Mouse (Mus musculus) R1 (cell line): ENCODE measurements around the gene Slco4c1.
A peak's percentile ranks its signal among the peaks of the same experiment; 100 is the strongest.

Experiments
- DNase-seq: peaks from one replicate; pipeline ENCODE4 v3.0.0-alpha.2; 2018; ENCODE audit warnings: low read depth, low spot score

Gene Slco4c1

DNA sequence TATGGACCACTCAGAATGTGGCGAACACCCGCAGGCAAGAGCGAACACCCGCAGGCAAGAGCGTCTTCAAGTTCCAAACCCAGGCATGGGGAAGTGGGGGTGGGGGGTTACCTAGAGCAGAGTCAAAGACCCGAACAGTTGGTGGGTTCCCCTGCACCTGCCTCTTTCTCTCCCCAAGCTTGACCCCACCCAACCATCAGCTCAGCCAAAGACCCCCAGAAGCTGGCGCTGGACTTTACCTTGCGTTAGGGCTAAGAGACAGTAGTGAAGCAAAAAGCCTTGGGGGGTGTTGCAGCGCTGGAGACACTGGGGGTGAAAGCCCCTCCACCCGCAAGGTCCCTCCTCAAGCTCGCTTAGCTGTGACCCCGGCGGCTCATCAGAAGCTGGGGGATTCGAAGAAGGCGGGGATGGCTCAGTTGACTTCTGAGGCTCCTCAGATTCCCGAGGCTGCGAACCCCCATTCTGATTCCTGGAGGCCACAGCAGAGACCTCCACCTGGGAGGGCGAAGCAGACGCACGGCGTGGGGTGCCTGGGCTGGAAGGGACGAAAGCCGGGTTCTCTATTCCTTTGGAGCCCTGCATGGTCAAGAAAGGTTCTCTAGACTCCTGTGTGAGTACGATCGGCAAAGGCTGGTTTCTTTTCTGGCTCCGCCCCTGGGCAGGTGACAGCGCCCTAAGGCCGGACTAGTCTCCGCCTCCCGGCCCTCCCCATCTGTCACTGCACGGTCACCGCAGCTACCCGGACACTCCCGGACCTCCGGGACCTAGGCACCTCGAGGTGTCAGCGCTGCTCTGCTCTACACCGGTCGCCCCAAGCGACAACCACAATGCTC, at the start of gene Slco4c1:
Slco4c1 (minus strand) TSS at position 644 of the 833 bp plus-strand sequence.
- peak; percentile 86 for DNase-seq

DNA sequence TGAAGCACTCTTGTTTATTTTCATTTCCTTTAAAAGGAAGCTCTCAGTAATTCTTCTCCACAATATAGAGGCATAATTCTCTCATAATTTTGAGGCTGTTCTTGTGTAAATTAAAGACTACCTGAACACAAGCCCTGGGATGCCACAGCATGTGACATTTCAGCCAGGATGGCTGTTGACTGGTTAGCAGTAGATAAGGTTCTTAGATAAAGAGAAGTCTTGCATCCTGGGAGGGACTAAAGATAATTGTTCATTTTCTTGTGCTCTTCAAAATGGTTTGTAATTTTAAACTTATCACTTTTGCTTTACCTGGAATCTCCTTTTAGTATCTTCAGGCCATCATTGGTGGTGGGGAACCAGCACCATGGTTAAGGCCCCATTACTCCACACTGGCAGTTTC, 45.4 kb upstream of the Slco4c1 start:
- no peak for DNase-seq

GRCm38 (mm10) chr1:96883788-96884187, 11.8 kb upstream of the Slco4c1 start:
- DNase-seq: no peak

DNA sequence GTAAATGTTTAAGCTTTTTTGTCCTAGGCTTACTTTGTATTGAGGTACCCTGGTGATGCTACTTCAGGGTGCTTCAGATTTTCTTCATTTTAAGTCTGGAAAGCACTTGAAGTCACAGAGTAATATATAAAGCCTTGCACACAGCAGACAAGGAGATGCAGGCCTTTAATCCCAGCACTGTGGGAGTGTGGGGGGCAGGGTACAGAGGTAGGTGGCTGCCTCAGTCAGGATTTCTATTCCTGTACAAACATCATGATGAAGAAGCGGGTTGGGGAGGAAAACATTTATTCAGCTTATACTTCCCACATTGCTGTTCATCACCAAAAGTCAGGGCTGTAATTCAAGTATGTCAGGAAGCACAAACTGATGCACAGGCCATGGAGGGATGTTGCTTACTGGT, 6.6 kb upstream of the Slco4c1 start:
- DNase-seq: no peak

DNA sequence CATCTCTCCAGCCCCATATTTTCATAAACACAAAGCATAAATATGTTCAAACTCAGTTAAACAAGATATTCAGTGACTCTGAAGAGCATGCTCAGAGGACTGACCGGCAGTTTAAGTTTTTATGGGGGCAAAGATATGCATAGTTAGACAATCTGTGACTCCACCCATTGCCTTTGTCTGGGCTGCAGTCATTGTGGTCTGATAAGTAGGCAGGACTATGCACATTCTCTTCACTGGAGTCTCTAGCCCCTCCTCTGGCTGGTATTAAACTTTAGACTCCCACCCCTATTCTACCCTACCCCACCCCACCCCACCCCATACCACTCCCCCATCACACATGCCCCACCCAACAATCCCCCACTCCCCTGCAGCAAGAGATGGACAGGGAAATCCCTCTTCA, 4.1 kb upstream of the Slco4c1 start:
- DNase-seq: peak; percentile 88

DNA sequence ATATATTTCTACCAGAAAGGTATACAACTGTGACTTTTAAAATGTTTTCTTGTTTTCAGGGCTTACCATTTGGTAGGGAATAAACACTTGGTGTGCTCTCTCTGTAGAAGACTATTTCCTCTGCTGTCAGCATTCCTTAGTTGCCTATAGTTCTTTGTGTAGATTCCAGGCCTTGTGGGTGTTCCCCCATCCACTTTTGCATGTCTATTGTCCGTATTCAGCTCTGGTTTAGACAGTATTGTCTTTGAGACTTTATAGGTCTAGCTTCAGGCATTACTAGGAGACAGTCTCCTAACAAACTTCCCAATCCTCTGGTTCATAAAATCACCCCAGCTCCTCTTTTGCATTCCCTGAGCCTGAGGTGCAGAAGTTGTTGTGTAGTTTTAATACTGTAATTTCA, 2.7 kb upstream of the Slco4c1 start:
- peak; percentile 93 for DNase-seq

- DNase-seq: no peak
Measured at GRCm38 (mm10) chr1:96872361-96872693, 356 bp upstream of the Slco4c1 start.

DNA sequence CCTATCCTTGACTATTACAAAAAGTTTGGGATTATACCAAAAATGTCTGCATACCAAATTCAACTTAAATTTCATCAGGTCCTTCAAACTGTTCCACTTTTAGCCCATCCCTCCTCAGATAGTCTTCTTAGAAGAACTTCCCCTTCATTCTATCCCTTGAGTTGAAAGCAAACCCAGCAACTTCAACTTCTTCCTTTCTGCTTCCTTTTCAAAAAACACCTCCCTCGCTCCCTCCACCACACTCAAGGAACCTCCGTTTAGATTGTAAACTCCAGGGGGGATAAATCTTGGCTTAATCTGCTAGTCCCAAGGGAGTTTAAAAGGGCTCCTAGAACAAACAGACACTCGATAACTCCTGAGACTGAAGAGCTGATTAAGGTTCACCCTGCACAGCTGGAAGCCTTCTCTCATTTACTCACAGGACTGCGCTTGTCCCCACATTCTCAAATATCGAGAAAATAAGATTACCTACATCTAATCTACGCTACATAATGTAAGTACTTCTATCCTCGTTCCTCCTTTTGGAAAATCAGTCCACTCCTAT, 1.1 kb downstream of the Slco4c1 start:
- peak; percentile 24 for DNase-seq

GRCm38 (mm10) chr1:96868722-96869121, 3.2 kb downstream of the Slco4c1 start:
- DNase-seq: no peak

DNA sequence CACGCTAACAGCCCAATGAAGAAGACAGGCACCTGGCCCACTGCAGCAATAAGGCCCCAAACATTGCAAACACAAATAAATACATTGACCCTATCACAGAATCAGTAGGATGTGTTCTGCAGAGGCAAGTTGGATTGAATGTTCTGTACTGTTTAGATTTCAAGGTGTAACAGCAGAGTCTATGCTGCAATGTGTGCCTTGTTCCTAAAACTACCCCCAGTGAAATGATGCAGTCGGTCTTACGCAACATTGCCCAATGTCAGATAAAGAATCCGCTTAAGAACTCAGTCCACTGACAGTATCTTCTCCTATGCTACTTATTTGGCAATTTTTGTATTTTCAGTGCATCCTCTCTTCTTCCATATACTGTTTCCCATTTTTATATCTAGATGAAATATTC, 6.0 kb downstream of the Slco4c1 start:
- no peak for DNase-seq

DNA sequence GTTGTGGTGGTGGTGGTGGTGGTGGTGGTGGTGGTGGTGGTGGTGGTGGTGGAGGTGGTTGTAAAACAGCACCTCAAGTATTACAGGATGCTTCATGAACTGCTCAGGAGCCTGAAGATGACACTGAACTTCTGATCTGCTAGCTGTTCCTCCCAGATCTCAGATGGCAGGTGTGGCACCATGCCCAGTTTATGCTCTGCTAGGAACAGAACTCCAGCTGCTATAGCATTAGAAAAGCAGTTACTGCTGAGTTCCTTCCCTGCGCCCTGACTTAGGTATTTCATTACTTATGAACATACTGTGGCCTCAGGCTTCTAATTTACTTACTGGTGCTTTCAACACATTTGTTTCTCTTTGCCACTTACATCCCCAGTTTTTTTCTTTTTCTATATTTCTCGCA, 7.9 kb downstream of the Slco4c1 start:
- DNase-seq: no peak

DNA sequence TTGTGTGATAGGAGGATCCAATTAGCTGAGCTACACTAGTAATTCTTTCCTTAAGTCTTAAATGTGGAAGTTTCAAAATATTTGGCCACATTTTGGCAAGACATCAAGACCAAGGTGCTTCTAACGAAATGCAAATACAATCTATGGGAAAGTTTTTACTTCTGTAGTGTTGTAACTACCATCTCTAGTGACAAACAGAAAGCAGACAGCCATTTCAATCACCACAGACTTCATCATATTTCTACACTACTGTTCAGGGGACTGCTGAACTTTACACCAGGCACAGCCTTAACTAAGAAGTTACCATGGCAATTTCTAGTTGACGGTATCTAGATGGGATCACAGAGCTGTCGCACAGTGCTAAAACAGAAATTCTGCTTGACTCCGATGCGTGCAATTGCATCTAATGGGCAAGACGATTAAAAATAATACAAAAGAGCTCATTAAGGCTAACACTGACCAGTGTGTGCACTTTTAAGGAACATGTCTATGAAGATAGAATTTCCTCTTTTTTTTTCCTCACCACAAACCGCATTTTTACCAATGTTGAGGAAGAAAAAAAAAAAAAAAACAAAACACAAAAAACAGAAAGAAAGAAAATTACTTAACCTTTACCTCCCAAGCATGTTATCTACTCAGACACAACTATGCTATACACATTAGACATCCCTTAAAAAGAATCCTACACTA, 11.8 kb downstream of the Slco4c1 start:
- no peak for DNase-seq

- no peak for DNase-seq
Measured at GRCm38 (mm10) chr1:96853541-96853940, 18.4 kb downstream of the Slco4c1 start.

- peak; percentile 4 for DNase-seq
Measured at GRCm38 (mm10) chr1:96849101-96849500, 22.9 kb downstream of the Slco4c1 start.

GRCm38 (mm10) chr1:96848606-96849005, 23.4 kb downstream of the Slco4c1 start:
- DNase-seq: peak; percentile 36

DNA sequence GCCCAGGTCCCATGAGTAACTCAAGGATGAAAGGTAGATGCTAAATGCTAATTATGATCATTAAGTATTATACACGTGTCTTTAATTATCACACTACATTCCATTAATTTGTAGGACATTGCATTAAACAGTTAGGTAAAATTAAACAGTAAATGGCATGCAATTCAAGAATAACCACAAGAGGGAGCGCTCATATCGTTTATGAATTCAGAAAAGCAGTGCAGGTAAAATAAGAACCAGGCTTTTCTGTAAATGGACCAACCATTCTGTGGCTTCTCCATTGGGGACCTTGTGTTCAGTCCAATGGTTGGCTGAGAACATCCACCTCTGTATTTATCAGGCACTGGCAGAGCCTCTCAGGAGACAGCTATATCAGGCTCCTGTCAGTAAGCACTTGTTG, 25.2 kb downstream of the Slco4c1 start:
- peak; percentile 42 for DNase-seq

DNA sequence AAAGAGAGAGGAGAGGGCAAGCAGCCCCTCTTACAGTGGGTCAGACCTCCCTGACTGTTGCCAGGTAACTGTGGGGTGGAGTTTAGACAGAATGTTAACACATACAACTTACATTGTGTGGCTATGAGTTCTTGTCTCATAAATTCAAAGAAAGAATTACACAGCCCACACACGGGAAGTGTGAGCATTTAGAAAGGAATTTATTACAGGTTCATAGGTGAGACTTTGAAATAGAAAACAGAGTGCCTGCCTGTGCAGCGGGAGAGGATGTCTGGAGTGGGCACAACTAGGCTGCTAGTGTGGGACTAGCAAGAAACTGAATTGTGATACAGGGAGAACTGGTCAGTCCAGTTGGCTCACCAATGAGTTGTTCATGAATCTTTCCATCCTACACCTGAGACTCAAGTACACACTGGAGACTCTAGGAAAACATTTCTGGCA, 66.7 kb downstream of the Slco4c1 start:
- DNase-seq: no peak

- DNase-seq: peak; percentile 57
Measured at GRCm38 (mm10) chr1:96801595-96801994, 70.4 kb downstream of the Slco4c1 start.

- no peak for DNase-seq
Measured at GRCm38 (mm10) chr1:96794690-96795089, 77.3 kb downstream of the Slco4c1 start.

- no peak for DNase-seq
Measured at GRCm38 (mm10) chr1:96794290-96794689, 77.7 kb downstream of the Slco4c1 start.

DNA sequence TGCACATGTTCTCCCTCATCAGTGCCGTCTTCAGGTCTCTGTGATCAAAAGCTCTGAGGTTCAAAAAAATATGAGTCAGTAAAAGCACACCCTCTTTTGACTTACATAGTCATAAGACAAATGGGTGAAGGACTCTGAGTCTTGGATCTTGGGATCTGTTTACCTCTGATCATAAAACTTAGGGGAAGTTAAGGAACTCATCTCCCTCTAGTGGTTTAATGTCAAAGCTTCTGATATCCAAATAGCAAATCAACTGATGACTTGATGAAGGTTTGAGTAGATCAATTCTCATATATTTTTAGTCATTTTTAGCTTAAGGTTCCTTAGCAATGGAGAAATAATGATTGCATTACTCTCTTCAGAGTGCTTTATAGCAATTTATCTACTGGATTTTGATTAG, 82.7 kb downstream of the Slco4c1 start:
- DNase-seq: no peak

- no peak for DNase-seq
Measured at GRCm38 (mm10) chr1:96774174-96774573, 97.8 kb downstream of the Slco4c1 start.

GRCm38 (mm10) chr1:96773712-96774111, 98.3 kb downstream of the Slco4c1 start:
- DNase-seq: no peak
